In the genomic region with DNA sequence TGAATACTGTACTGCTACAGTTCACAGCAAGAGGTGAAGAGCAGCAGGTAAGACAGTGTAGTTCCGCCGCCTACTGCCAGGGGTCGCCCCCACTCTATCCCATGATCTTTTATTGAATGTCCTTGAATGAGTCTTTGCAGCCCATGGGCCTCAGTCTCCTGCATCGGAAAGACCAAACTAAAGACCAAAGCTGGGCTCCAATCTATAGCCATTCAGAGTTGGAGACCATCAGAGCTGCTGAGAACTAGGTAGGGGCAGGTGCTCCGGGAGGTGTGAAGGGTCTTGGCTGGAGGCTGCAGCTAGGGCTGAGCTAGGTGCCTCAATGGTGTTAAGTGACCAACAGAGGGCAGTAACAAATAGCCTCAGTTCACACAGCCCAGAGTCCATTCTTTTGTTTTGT, we compare ENCODE assay signal across 7 mouse cellular contexts. TPM values are rescaled to one million over a fixed set of nuclear protein-coding genes. Genes with fewer than 3 reads are reported as not detected.
DNase-seq lines count a peak whose midpoint lies in the region; ATAC-seq and TF ChIP-seq lines count a peak whose summit lies in the region.

No protein-coding gene starts in this region.

- H3K9ac ChIP-seq in intestine, embryonic 16.5 days (ENCODE audit: low read depth, low read length): no peak overlapping the region
- H3K9ac ChIP-seq in liver, embryonic 14.5 days (replicated peaks): no peak overlapping the region

- WGBS in intestine, embryonic 16.5 days: 67% methylated on average over 5 of the region's 5 CpGs
- WGBS in liver, embryonic 14.5 days (ENCODE audit: insufficient replicate concordance): 56% methylated on average over 5 of the region's 5 CpGs
- WGBS in small intestine, adult 2 months: 46% methylated on average over 5 of the region's 5 CpGs

- no peaks in the 10 kb centered on the region for H3K9me3 ChIP-seq in intestine, embryonic 16.5 days (ENCODE audit: control insufficient read depth, low read length)
- no peaks in the 10 kb centered on the region for H3K9me3 ChIP-seq in liver, embryonic 14.5 days (ENCODE audit: control insufficient read depth, low read length)

- H3K36me3 ChIP-seq in intestine, embryonic 16.5 days (ENCODE audit: control insufficient read depth, insufficient read depth, low read length): peaks cover 36% of the 10 kb centered on the region
- H3K36me3 ChIP-seq in liver, embryonic 14.5 days (replicated peaks; ENCODE audit: control insufficient read depth, insufficient read depth, low read depth): no peaks in the 10 kb centered on the region; the same call in 1 of the 2 replicates
- peaks cover 49% of the 10 kb centered on the region for H3K36me3 ChIP-seq in small intestine, adult 2 months (ENCODE audit: control insufficient read depth, insufficient read depth, low read length)

- no peak overlapping the region for H3K4me3 ChIP-seq in intestine, embryonic 16.5 days (ENCODE audit: low read length)
- no peak overlapping the region for H3K4me3 ChIP-seq in liver, embryonic 14.5 days (ENCODE audit: insufficient read depth in 1 of 2, low read depth in 2 of 2, low read length in 2 of 2)
- no peak overlapping the region for H3K4me3 ChIP-seq in small intestine, adult 2 months (ENCODE audit: low read depth, low read length)

- no peaks in the 10 kb centered on the region for H3K27me3 ChIP-seq in intestine, embryonic 16.5 days (replicated peaks; ENCODE audit: control insufficient read depth, insufficient read depth, low read length)
- no peaks in the 10 kb centered on the region for H3K27me3 ChIP-seq in liver, embryonic 14.5 days (ENCODE audit: control insufficient read depth, insufficient read depth, low read length)
- no peaks in the 10 kb centered on the region for H3K27me3 ChIP-seq in small intestine, adult 2 months (ENCODE audit: control insufficient read depth, insufficient read depth, low read length)

- H3K4me1 ChIP-seq in intestine, embryonic 16.5 days (ENCODE audit: control insufficient read depth, insufficient read depth, low read length): peaks cover 8% of the 10 kb centered on the region; the same call in 1 of the 2 replicates
- H3K4me1 ChIP-seq in liver, embryonic 14.5 days (replicated peaks; ENCODE audit: control insufficient read depth in 2 of 2, insufficient read depth in 2 of 2, low read length in 1 of 2): no peaks in the 10 kb centered on the region
- H3K4me1 ChIP-seq in small intestine, adult 2 months (ENCODE audit: control insufficient read depth, insufficient read depth, insufficient read length, low read length): peaks cover 20% of the 10 kb centered on the region; the same call in 1 of the 2 replicates

- no peak overlapping the region for H3K4me2 ChIP-seq in intestine, embryonic 16.5 days (ENCODE audit: low read depth, low read length)
- no peak overlapping the region for H3K4me2 ChIP-seq in liver, embryonic 14.5 days (ENCODE audit: low read depth)

- peak; percentile 37 for DNase-seq in ovary, postnatal 14 days (ENCODE audit: low spot score)
- no peak for DNase-seq in ovary, adult 18-20 months (ENCODE audit: low spot score)
- DNase-seq in ZHBTc4 (ENCODE audit: low read depth, low spot score): peak; percentile 82
- DNase-seq in embryo, embryonic 11.5 days (ENCODE audit: low read depth, low spot score): peak; percentile 23
- no peak for DNase-seq in liver, embryonic 14.5 days (ENCODE audit: low read depth in 3 of 3, low spot score in 3 of 3)

- TF ChIP-seq POLR2A in small intestine, adult 2 months (IDR thresholded peaks at IDR 0.05; ENCODE audit: low read depth, low read length): no peak

- peak; percentile 76 for TF ChIP-seq CTCF in liver, embryonic 14.5 days (IDR thresholded peaks at IDR 0.05; ENCODE audit: low read depth)
- TF ChIP-seq CTCF in small intestine, adult 2 months (IDR thresholded peaks at IDR 0.05; ENCODE audit: extremely low read depth, insufficient read length, insufficient replicate concordance, low read depth, low read length): peak; percentile 78; the same call in 1 of the 2 replicates

- no peak overlapping the region for H3K27ac ChIP-seq in intestine, embryonic 16.5 days (ENCODE audit: low read length)
- no peak overlapping the region for H3K27ac ChIP-seq in liver, embryonic 14.5 days
- H3K27ac ChIP-seq in small intestine, adult 2 months (ENCODE audit: insufficient read depth, low read depth, low read length): peak overlapping the region; percentile 91

- TF ChIP-seq EP300 in liver, embryonic 14.5 days (IDR thresholded peaks at IDR 0.05; ENCODE audit: low read depth): no peak

- ATAC-seq in intestine, embryonic 16.5 days: peak; percentile 67
- no peak for ATAC-seq in liver, embryonic 14.5 days (ENCODE audit: insufficient read depth)

RNA-seq across cellular contexts. Expression of a gene that starts 48.3 kb away (rescaled TPM):
- 43.1 and 45.1 TPM in 2 replicates for polyA plus RNA-seq in intestine, embryonic 16.5 days (2015; fragmentation: Nextera tagmentation; extraction: Ambion mirVana)
- 19.2 and 22.6 TPM in 2 replicates for polyA plus RNA-seq in liver, embryonic 14.5 days (2012; rRNA removed)
- polyA plus RNA-seq in liver, embryonic 14.5 days (2014; fragmentation: Nextera tagmentation; extraction: Ambion mirVana): 22.6 and 24.2 TPM in 2 replicates
- 25.5 and 67.9 TPM in 2 replicates for polyA plus RNA-seq in small intestine, adult 2 months (2012; rRNA removed)

Comparison
In these comparisons a context has a peak if more than half of its experiments do, and no peak if none do; other contexts are left out.
1. DNase-seq: peak in ovary, postnatal 14 days (single experiment), ZHBTc4 (single experiment) and embryo, embryonic 11.5 days (single experiment); none in ovary, adult 18-20 months (single experiment) and liver, embryonic 14.5 days (0 of 3).